Mouse (Mus musculus) G1E (cell line): ENCODE results near the gene Gns.

ENCODE experiments used
- CTCF ChIP-seq: IDR thresholded peaks from 2 replicates; pipeline ENCODE4 v1.5.1; 2012; ENCODE audit warnings: low read depth, low read length, inconsistent platforms, mixed read lengths
- GATA1 ChIP-seq: IDR thresholded peaks from 2 replicates; pipeline ENCODE4 v1.6.1; 2012; ENCODE audit warnings: borderline replicate concordance, low read length, inconsistent platforms, mixed read lengths

GRCm38 (mm10) chr10:121343867-121344266, 21.0 kb upstream of the Gns start:
- TF ChIP-seq GATA1 = no peak
- no peak for TF ChIP-seq CTCF
